Mouse (Mus musculus) kidney, adult 10 weeks (tissue): Measurements from ENCODE around the gene Ahdc1. TPM values are rescaled to one million over a fixed set of nuclear protein-coding genes. Genes with fewer than 3 reads are reported as not detected.

ENCODE experiments used
- polyA plus RNA-seq: library from polyadenylated mRNA; stranded (reverse); fragments of 350-450 nt; fragmentation: Illumina TruSeq; extraction: RNeasy Lipid Tissue Mini Kit (QIAGEN cat#74804); gene quantifications from one replicate; pipeline ENCODE4 v1.2.3, GENCODE M21; 2014; ENCODE audit warnings: low read depth, low replicate concordance

Gene Ahdc1
- 1.5 TPM for polyA plus RNA-seq

GRCm38 (mm10) chr4:133011028-133011820, at the start of gene Ahdc1:
Gene Ahdc1, plus strand, starts transcription at chr4:133011260.

GRCm38 (mm10) chr4:132973814-132974398, 37.2 kb upstream of the Ahdc1 start, which contains the start of gene Fgr:
Gene Fgr, plus strand, starts transcription at chr4:132974095.

Other genes with a start within 250 kb of the Ahdc1 start
- 2.2 TPM for gene Rpa2, start 242.9 kb upstream of the Ahdc1 start, polyA plus RNA-seq
- 0.53 TPM for gene Themis2, start 214.9 kb upstream of the Ahdc1 start, polyA plus RNA-seq
- 7.3 TPM for gene Ppp1r8, start 168.1 kb upstream of the Ahdc1 start, polyA plus RNA-seq
- 99.2 TPM for gene Stx12, start 126.8 kb upstream of the Ahdc1 start, polyA plus RNA-seq
- gene Fam76a, start 88.7 kb upstream of the Ahdc1 start, polyA plus RNA-seq: 32.3 TPM
- 0.36 TPM for gene Fgr, start 37.2 kb upstream of the Ahdc1 start, polyA plus RNA-seq
- gene Wasf2, start 119.2 kb downstream of the Ahdc1 start, polyA plus RNA-seq: 43.9 TPM
- not detected for gene Cd164l2, start 200.9 kb downstream of the Ahdc1 start, polyA plus RNA-seq
- not detected for gene Gpr3, start 201.3 kb downstream of the Ahdc1 start, polyA plus RNA-seq
- not detected for gene Map3k6, start 229.6 kb downstream of the Ahdc1 start, polyA plus RNA-seq